Mouse (Mus musculus) thymus, adult 2 months (tissue): ENCODE measurements around the gene Gm17409.

Source experiments
- CTCF ChIP-seq: fragments of 200-500 bp; IDR thresholded peaks from 2 replicates; pipeline ENCODE4 v1.5.1; 2012; ENCODE audit warnings: mild to moderate bottlenecking, control low read depth, low read length, moderate library complexity, borderline replicate concordance; ENCODE audit not compliant: control insufficient read depth, poor library complexity, insufficient read depth; ENCODE audit errors: extremely low read depth
- POLR2A ChIP-seq: fragments of 200-500 bp; IDR thresholded peaks from 2 replicates; pipeline ENCODE4 v1.6.1; 2012; ENCODE audit warnings: mild to moderate bottlenecking, low read length, control low read depth, moderate library complexity; ENCODE audit not compliant: control insufficient read depth, poor library complexity, insufficient read depth; ENCODE audit errors: extremely low read depth

DNA sequence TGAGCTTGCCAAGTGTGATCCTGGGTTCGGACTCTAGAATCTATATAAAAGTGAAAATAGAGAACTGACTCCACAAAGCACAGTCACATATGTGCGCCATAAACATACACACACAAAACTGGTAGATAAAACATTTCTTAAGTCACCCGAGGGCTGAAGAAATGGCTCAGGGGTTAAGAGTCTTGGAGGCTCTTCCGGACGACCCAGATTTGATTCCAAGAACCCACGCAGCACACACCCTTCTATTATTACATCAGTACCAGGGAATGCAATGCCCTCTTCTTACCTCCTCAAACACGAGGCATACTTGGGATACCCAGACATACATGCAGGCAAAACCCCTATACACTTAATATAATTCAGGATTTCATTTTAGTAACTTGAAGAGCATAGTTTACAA, at the start of gene Gm17409:
- no peak for TF ChIP-seq POLR2A
- TF ChIP-seq CTCF, result no peak
